Mouse (Mus musculus) MEL-GATA-1-ER (cell line): Measurements from ENCODE around the gene A4gnt.
A peak's percentile ranks its signal among the peaks of the same experiment; 100 is the strongest.

Experiments used
- DNase-seq: peaks from one replicate; pipeline ENCODE4 v3.0.0-alpha.2; 2012; ENCODE audit warnings: low read depth; ENCODE audit errors: extremely low read depth

Gene A4gnt

DNA sequence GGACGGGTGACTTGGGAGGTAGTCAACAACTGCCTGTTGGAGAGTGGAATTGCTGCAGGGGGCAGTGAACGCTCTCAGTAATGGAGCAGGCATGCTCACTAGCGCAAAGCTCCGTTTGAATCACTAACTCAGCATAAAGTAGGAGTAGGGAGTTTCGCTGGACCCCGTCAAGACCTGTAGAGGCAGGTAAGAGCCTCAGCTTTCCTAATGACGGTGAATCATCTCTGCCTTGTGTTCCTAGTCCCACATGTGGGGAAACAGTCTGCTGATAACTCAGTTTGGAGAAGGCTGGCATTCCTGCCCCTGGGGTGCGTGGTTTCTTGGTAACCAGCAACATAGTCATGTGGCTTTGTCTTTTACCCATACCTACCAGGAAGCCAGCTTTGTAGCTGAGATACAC lies 20.0 kb downstream of the A4gnt start:
- DNase-seq = no peak

- DNase-seq = no peak
Measured at GRCm38 (mm10) chr9:99636776-99637175, 24.5 kb downstream of the A4gnt start.

DNA sequence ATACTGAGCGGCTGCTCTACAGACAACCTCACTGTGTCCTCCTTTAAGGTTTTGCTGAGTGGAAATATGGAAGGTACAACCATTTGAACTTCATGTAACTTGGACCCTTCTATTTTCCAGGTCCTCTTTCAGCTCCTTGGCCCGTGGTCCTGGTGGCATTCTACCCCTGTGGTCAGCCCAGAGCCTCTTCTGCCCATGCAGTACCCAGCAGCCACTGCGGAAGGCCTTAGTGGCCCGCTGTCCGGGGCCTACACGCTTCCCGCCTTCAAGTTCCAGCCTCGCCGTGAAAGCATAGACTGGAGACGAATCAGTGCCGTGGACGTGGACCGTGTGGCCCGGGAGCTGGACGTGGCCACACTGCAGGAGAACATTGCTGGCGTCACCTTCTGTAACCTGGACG lies 24.9 kb downstream of the A4gnt start:
- DNase-seq = no peak

- DNase-seq = no peak
Measured at GRCm38 (mm10) chr9:99637736-99638135, 25.4 kb downstream of the A4gnt start.

- DNase-seq = no peak
Measured at GRCm38 (mm10) chr9:99639957-99640356, 27.7 kb downstream of the A4gnt start.

DNA sequence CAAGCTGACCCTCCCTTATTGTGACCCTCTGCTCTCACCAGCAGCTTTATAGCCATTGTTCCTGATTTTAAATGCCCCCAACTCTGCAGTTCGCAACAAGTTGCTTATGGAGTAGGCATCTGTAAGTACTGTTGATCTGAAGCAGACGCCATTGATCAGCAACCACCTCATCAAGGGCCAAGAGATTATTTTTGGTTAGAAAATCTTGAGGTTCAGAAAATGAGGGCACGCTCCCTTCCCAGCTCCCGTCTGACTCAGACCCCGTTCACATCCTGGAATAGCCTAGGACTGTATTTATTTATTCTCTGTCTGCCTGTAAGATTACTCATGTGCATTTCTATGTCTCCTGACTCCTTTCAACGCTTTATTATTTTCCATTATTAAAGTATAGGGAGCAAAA lies 33.1 kb downstream of the A4gnt start:
- DNase-seq = no peak

- no peak for DNase-seq
Measured at GRCm38 (mm10) chr9:99646102-99646501, 33.8 kb downstream of the A4gnt start.

GRCm38 (mm10) chr9:99660756-99661155 lies 48.5 kb downstream of the A4gnt start:
- no peak for DNase-seq

- DNase-seq = no peak
Measured at GRCm38 (mm10) chr9:99661606-99662166, 49.4 kb downstream of the A4gnt start.

DNA sequence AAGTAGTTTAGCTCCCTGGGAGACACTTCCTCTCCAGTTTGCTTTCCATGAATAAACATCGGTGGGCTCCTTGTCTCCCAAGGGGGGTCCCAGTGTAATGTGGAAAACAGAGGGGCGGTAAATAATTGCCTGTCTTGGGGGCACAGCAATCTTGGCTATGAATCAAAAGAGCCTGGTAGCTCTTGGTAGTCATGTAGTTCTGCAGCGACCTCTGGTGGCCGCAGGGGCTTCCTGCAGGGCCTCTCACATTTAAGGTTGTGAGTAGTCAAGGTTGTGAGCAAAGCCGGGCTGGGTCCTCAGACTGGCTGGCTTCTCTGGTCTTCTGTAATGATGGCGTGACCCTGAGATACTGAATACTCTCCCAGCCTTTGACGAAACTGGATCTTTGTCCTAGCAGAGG lies 50.1 kb downstream of the A4gnt start:
- DNase-seq = peak; percentile 48

GRCm38 (mm10) chr9:99662887-99663286 lies 50.6 kb downstream of the A4gnt start:
- DNase-seq = no peak

DNA sequence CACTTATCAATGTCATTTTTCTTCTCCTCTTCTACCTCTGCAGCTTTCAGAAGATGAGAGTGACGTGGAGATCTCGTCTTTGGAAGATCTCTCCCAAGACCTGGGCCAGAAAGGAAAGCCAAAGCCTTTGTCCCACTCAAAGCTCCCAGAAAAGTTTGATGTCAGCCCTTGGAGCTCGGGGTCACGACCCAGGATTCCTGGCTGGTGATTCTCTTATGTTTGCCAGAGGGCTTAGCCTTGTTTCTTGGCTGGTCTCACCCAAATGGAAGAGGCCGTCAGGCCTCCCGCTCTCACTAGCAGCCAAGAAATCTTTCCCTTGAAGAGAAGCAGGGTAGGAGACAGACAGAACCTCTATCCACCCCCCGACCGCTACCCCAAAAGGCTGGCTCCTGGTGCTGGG lies 55.3 kb downstream of the A4gnt start:
- no peak for DNase-seq

DNA sequence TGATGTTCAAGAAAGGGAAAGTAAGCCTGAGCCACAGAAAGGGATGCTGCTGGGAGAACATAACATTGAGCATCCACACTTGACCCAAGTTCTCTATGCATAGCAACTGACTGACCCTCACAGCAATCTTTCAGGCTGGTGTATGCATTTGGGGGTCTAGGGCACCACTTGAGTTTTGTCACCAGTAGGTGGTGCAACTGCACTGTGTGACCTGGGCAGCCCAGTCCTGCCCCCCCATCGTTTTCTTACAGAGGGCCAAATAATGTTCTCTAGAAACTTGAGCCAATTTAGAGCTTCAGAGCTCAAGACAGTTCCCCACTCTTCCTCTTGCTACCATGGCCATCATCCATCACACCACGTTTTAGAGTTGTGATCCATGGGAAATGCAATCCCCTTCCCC lies 59.3 kb downstream of the A4gnt start:
- DNase-seq = no peak
